Mouse (Mus musculus): ENCODE data around the gene Cenpe.

DNA sequence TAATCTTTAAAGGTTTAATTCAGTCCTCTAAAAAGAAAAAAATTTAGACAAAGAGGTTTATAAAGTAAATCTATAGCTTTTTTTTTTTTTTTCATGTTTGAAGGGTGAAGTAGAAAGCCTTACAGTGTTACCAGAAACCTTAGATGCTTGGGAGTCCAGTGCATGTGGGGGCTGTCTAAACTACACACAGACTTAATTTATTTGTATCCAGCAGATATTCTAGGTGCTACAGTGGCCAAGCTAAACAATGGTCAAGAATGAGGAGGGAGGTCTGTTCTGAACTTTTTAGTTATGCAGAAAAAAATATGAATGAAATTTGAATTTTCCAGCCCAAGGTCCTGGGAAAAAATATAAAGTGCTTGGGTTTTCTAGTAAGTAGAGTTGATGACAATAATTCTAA is 42.4 kb downstream of the Cenpe start:
- no peak for TF ChIP-seq CTCF (IDR thresholded peaks at IDR 0.05; ENCODE audit: extremely low read depth, insufficient read length, insufficient replicate concordance, low read depth, low read length)
- TF ChIP-seq POLR2A (IDR thresholded peaks at IDR 0.05; ENCODE audit: low read depth, low read length) = no peak

Measured in small intestine, adult 2 months (tissue).